Mouse (Mus musculus): Measurements from ENCODE around the gene Xkr7.

GRCm38 (mm10) chr2:153087091-153087490, 55.4 kb downstream of the Xkr7 start:
- TF ChIP-seq HCFC1 (IDR thresholded peaks at IDR 0.05; ENCODE audit: borderline replicate concordance, insufficient read depth, low read length) = no peak
- no peak for TF ChIP-seq MAFK (IDR thresholded peaks at IDR 0.05; ENCODE audit: insufficient read depth, low read depth, low read length)
